Mouse (Mus musculus) kidney, adult 2 months (tissue): Measurements from ENCODE around the gene Ntpcr. TPM values are rescaled to one million over a fixed set of nuclear protein-coding genes. Genes with fewer than 3 reads are reported as not detected.

Experiments used
- DNase-seq: peaks from one replicate; pipeline ENCODE4 v3.0.0; 2021
- H3K27ac ChIP-seq: fragments of 200-500 bp; 2 replicates; pipeline ENCODE4 v1.5.1; 2012; ENCODE audit warnings: low read depth, low read length, control low read depth, inconsistent platforms; ENCODE audit not compliant: insufficient read depth
- H3K27me3 ChIP-seq: fragments of 200-500 bp; replicated peaks from 2 replicates; pipeline ENCODE4 v1.6.1; 2012; ENCODE audit warnings: mild to moderate bottlenecking, moderate library complexity, low read length, inconsistent platforms; ENCODE audit not compliant: control insufficient read depth, insufficient read depth
- H3K36me3 ChIP-seq: fragments of 200-500 bp; 2 replicates; pipeline ENCODE4 v1.6.1; 2012; ENCODE audit warnings: mild to moderate bottlenecking, moderate library complexity, low read length, inconsistent platforms; ENCODE audit not compliant: control insufficient read depth, insufficient read depth
- H3K4me1 ChIP-seq: fragments of 200-500 bp; 2 replicates; pipeline ENCODE4 v1.6.1; 2011; ENCODE audit warnings: low read length; ENCODE audit not compliant: control insufficient read depth, insufficient read depth
- H3K4me3 ChIP-seq: fragments of 200-500 bp; 2 replicates; pipeline ENCODE4 v1.5.1; 2011; ENCODE audit warnings: mild to moderate bottlenecking, low read depth, low read length, control low read depth; ENCODE audit not compliant: insufficient read depth
- CTCF ChIP-seq: fragments of 200-500 bp; conservative IDR thresholded peaks from 2 replicates; pipeline ENCODE4 v1.5.1; 2011; ENCODE audit warnings: low read depth, mild to moderate bottlenecking, control low read depth, low read length, moderate library complexity, mixed read lengths; ENCODE audit not compliant: insufficient read depth, insufficient read length
- POLR2A ChIP-seq: fragments of 200-500 bp; IDR thresholded peaks from one replicate; pipeline ENCODE4 v1.6.1; 2011; ENCODE audit warnings: low read depth, low read length, control low read depth
- WGBS: fragments of 180-500 bp; shearing (Covaris S2); methylation state at CpG from one replicate; pipeline ENCODE4 v1.1.7; 2018; 5-methylcytosine and 5-hydroxymethylcytosine counted together
- polyA plus RNA-seq: library from polyadenylated mRNA; depleted of rRNA; stranded (reverse); fragments of >200 nt; gene quantifications from 2 replicates; pipeline ENCODE4 v1.2.3, GENCODE M21; 2012; rRNA removed

Gene Ntpcr
- 23.4 and 27.6 TPM in 2 replicates for polyA plus RNA-seq

GRCm38 (mm10) chr8:125729746-125730145, at the start of gene Ntpcr:
Gene Ntpcr (plus strand): TSS chr8:125729963.
- H3K27ac ChIP-seq = no peak within 1 kb of the TSS
- H3K4me1 ChIP-seq = 0 out of 2 replicates have a peak, but pooled peaks cover 2% of the 10 kb centered on the region
- WGBS = 73% methylated on average over 7 of the region's 7 CpGs
- TF ChIP-seq CTCF = no peak
- no peak for TF ChIP-seq POLR2A
- H3K36me3 ChIP-seq = no peaks in the 10 kb centered on the region
- DNase-seq = no peak
- no peak within 1 kb of the TSS for H3K4me3 ChIP-seq
- no peaks in the 10 kb centered on the region for H3K27me3 ChIP-seq

- H3K27me3 ChIP-seq = no peaks in the 10 kb centered on the region
- WGBS = 57% methylated on average over 8 of the region's 8 CpGs
- no peak overlapping the region for H3K4me3 ChIP-seq
- H3K4me1 ChIP-seq = peaks cover 6% of the 10 kb centered on the region; the same call in 1 of the 2 replicates
- H3K27ac ChIP-seq = no peak overlapping the region
- H3K36me3 ChIP-seq = no peaks in the 10 kb centered on the region
- TF ChIP-seq POLR2A (no peak), CTCF (no peak)
- DNase-seq = no peak
These were observed 48.8 kb upstream of the Ntpcr start for GRCm38 (mm10) chr8:125680851-125681408.

- 79% methylated on average over 6 of the region's 6 CpGs for WGBS
These were observed 44.5 kb upstream of the Ntpcr start for GRCm38 (mm10) chr8:125685216-125685760.

GRCm38 (mm10) chr8:125686221-125686865, 43.4 kb upstream of the Ntpcr start:
- TF ChIP-seq POLR2A (no peak), CTCF (no peak)
- 46% methylated on average over 9 of the region's 9 CpGs for WGBS
- no peaks in the 10 kb centered on the region for H3K27me3 ChIP-seq
- no peak overlapping the region for H3K27ac ChIP-seq
- no peaks in the 10 kb centered on the region for H3K36me3 ChIP-seq
- no peak overlapping the region for H3K4me3 ChIP-seq
- H3K4me1 ChIP-seq = peaks cover 5% of the 10 kb centered on the region; the same call in 1 of the 2 replicates
- peak; percentile 79 for DNase-seq

More at GRCm38 (mm10) chr8:125685216-125685760, 44.5 kb upstream of the Ntpcr start:
- H3K36me3 ChIP-seq = no peaks in the 10 kb centered on the region
- TF ChIP-seq POLR2A = no peak
- H3K4me1 ChIP-seq = peaks cover 5% of the 10 kb centered on the region; the same call in 1 of the 2 replicates
- no peak for DNase-seq
- H3K27me3 ChIP-seq = no peaks in the 10 kb centered on the region
- H3K27ac ChIP-seq = no peak overlapping the region
- no peak overlapping the region for H3K4me3 ChIP-seq

GRCm38 (mm10) chr8:125690166-125690915, 39.4 kb upstream of the Ntpcr start:
- no peak for TF ChIP-seq POLR2A
- no peak for TF ChIP-seq CTCF
- Histone ChIP-seq H3K4me3 (no peak overlapping the region), H3K27ac (no peak overlapping the region), H3K27me3 (no peaks in the 10 kb centered on the region), H3K36me3 (no peaks in the 10 kb centered on the region), H3K4me1 (peaks cover 5% of the 10 kb centered on the region; the same call in 1 of the 2 replicates)
- DNase-seq = no peak
- 38% methylated on average over 15 of the region's 15 CpGs for WGBS

DNA sequence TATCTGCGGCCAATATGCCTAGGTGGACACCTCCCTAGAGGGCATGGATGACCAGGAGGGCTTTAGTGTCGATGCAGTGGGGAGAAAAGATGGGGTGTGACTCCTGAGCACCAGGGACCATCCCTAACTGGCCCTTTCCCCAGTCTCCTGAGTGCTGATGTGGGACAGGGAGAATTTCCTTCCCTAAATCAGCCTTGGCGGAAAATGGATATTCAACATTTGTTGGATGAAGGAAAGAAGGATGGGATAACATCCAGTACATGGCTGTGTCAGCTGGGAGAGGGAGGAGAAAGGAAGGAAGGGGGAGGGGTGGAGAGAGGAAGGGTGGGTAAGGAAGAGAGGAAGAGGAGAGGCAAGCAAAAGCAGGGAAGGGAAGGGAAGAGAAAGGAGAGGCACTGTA, 38.8 kb upstream of the Ntpcr start:
- no peak overlapping the region for H3K4me3 ChIP-seq
- DNase-seq = no peak
- no peak overlapping the region for H3K27ac ChIP-seq
- 62% methylated on average over 3 of the region's 3 CpGs for WGBS
- no peaks in the 10 kb centered on the region for H3K36me3 ChIP-seq
- TF ChIP-seq CTCF (no peak), POLR2A (no peak)
- H3K4me1 ChIP-seq = peaks cover 5% of the 10 kb centered on the region; the same call in 1 of the 2 replicates
- no peaks in the 10 kb centered on the region for H3K27me3 ChIP-seq

GRCm38 (mm10) chr8:125692447-125692846, 37.3 kb upstream of the Ntpcr start:
- no peaks in the 10 kb centered on the region for H3K36me3 ChIP-seq
- no peaks in the 10 kb centered on the region for H3K4me1 ChIP-seq
- no peak for TF ChIP-seq CTCF
- no peak for TF ChIP-seq POLR2A
- WGBS = 51% methylated on average over 5 of the region's 5 CpGs
- DNase-seq = no peak
- H3K27me3 ChIP-seq = no peaks in the 10 kb centered on the region
- H3K4me3 ChIP-seq = no peak overlapping the region
- H3K27ac ChIP-seq = no peak overlapping the region
